Mouse (Mus musculus) heart, embryonic 10.5 days (tissue): ENCODE data around the gene BC025920. TPM values are rescaled to one million over a fixed set of nuclear protein-coding genes. Genes with fewer than 3 reads are reported as not detected.

ENCODE experiments used
- DNase-seq: peaks from one replicate; pipeline ENCODE4 v3.0.0-alpha.2; 2017; ENCODE audit warnings: low spot score
- H3K27ac ChIP-seq: fragments of 300-500 bp; sonication (generic); 2 replicates; pipeline ENCODE4 v1.5.1; 2016; ENCODE audit warnings: mild to moderate bottlenecking
- H3K27me3 ChIP-seq: fragments of 300-500 bp; sonication (generic); 2 replicates; pipeline ENCODE4 v1.6.1; 2016; ENCODE audit warnings: mild to moderate bottlenecking; ENCODE audit not compliant: poor library complexity, insufficient read depth, severe bottlenecking
- H3K36me3 ChIP-seq: fragments of 300-500 bp; sonication (generic); 2 replicates; pipeline ENCODE4 v1.6.1; 2016; ENCODE audit warnings: mild to moderate bottlenecking, moderate library complexity
- H3K4me1 ChIP-seq: fragments of 300-500 bp; sonication (generic); 2 replicates; pipeline ENCODE4 v1.6.1; 2016; ENCODE audit warnings: mild to moderate bottlenecking
- H3K4me3 ChIP-seq: fragments of 300-500 bp; sonication (generic); 2 replicates; pipeline ENCODE4 v1.5.1; 2016; ENCODE audit warnings: mild to moderate bottlenecking, moderate library complexity
- H3K9me3 ChIP-seq: fragments of 300-500 bp; sonication (generic); 2 replicates; pipeline ENCODE4 v1.6.1; 2016; ENCODE audit warnings: mild to moderate bottlenecking, moderate library complexity
- WGBS: fragments of 180-500 bp; shearing (Covaris S2); methylation state at CpG from one replicate; pipeline ENCODE4 v1.1.7; 2016; 5-methylcytosine and 5-hydroxymethylcytosine counted together
- polyA plus RNA-seq: library from polyadenylated mRNA; unstranded; fragments of >200 nt; fragmentation: Nextera tagmentation; extraction: Ambion mirVana; gene quantifications from 2 replicates; pipeline ENCODE4 v1.2.1, GENCODE M21; 2016

The BC025920 gene
- polyA plus RNA-seq, 1 experiment from 2014 or later = 1.4 TPM

- peak overlapping the region; percentile 42; the same call in 1 of the 2 replicates for H3K27ac ChIP-seq
Measured at GRCm38 (mm10) chr10:81580441-81581070, 25.5 kb upstream of the BC025920 start.

GRCm38 (mm10) chr10:81583347-81583746, 22.7 kb upstream of the BC025920 start:
- 52% methylated on average over 6 of the region's 6 CpGs for WGBS
- H3K4me3 ChIP-seq = no peak overlapping the region
- H3K27me3 ChIP-seq = peaks cover 84% of the 10 kb centered on the region
- H3K4me1 ChIP-seq = peaks cover 15% of the 10 kb centered on the region
- no peak overlapping the region for H3K27ac ChIP-seq
- no peak for DNase-seq
- H3K9me3 ChIP-seq = no peaks in the 10 kb centered on the region
- peaks cover 48% of the 10 kb centered on the region for H3K36me3 ChIP-seq

More at GRCm38 (mm10) chr10:81580441-81581070, 25.5 kb upstream of the BC025920 start:
- H3K9me3 ChIP-seq = no peaks in the 10 kb centered on the region
- H3K27me3 ChIP-seq = peaks cover 77% of the 10 kb centered on the region
- H3K4me1 ChIP-seq = peaks cover 31% of the 10 kb centered on the region
- no peak for DNase-seq
- H3K4me3 ChIP-seq = 0 out of 2 replicates have a peak overlapping the region, but pooled peaks have one; percentile 9
- 48% methylated on average over 25 of the region's 25 CpGs for WGBS
- H3K36me3 ChIP-seq = peaks cover 33% of the 10 kb centered on the region

GRCm38 (mm10) chr10:81588739-81589138, 17.3 kb upstream of the BC025920 start:
- Histone ChIP-seq H3K27me3 (peaks cover 91% of the 10 kb centered on the region), H3K27ac (no peak overlapping the region), H3K9me3 (no peaks in the 10 kb centered on the region), H3K4me3 (no peak overlapping the region), H3K36me3 (peaks cover 63% of the 10 kb centered on the region), H3K4me1 (no peaks in the 10 kb centered on the region)
- DNase-seq = no peak
- 62% methylated on average over 7 of the region's 7 CpGs for WGBS

- no peak overlapping the region for H3K4me3 ChIP-seq
- peaks cover 93% of the 10 kb centered on the region for H3K27me3 ChIP-seq
- H3K4me1 ChIP-seq = peaks cover 20% of the 10 kb centered on the region
- H3K9me3 ChIP-seq = no peaks in the 10 kb centered on the region
- peaks cover 37% of the 10 kb centered on the region for H3K36me3 ChIP-seq
- H3K27ac ChIP-seq = no peak overlapping the region
- 49% methylated on average over 9 of the region's 9 CpGs for WGBS
- no peak for DNase-seq
Measured at GRCm38 (mm10) chr10:81591846-81592245, 14.2 kb upstream of the BC025920 start.

- WGBS = 80% methylated on average over 7 of the region's 7 CpGs
- no peak overlapping the region for H3K4me3 ChIP-seq
- H3K27ac ChIP-seq = no peak overlapping the region
- H3K4me1 ChIP-seq = peaks cover 28% of the 10 kb centered on the region
- peaks cover 90% of the 10 kb centered on the region for H3K27me3 ChIP-seq
- no peak for DNase-seq
- H3K9me3 ChIP-seq = no peaks in the 10 kb centered on the region
- H3K36me3 ChIP-seq = peaks cover 29% of the 10 kb centered on the region
Measured at GRCm38 (mm10) chr10:81592631-81593030, 13.4 kb upstream of the BC025920 start.

GRCm38 (mm10) chr10:81593223-81593622, 12.8 kb upstream of the BC025920 start:
- whole genome bisulfite sequencing = 72% methylated on average over 4 of the region's 4 CpGs
- Histone ChIP-seq H3K4me3 (no peak overlapping the region), H3K27ac (no peak overlapping the region), H3K9me3 (no peaks in the 10 kb centered on the region), H3K27me3 (peaks cover 88% of the 10 kb centered on the region), H3K36me3 (peaks cover 23% of the 10 kb centered on the region), H3K4me1 (peaks cover 34% of the 10 kb centered on the region)
- DNase-seq = no peak

GRCm38 (mm10) chr10:81593935-81594334, 12.1 kb upstream of the BC025920 start:
- WGBS = 68% methylated on average over 18 of the region's 18 CpGs

GRCm38 (mm10) chr10:81595599-81595998, 10.5 kb upstream of the BC025920 start:
- H3K27ac ChIP-seq = 0 out of 2 replicates have a peak overlapping the region, but pooled peaks have one; percentile 62
- no peak for DNase-seq
- peaks cover 65% of the 10 kb centered on the region for H3K27me3 ChIP-seq
- no peak overlapping the region for H3K4me3 ChIP-seq
- 0 out of 2 replicates have a peak, but pooled peaks cover 2% of the 10 kb centered on the region for H3K36me3 ChIP-seq
- no peaks in the 10 kb centered on the region for H3K9me3 ChIP-seq
- WGBS = 40% methylated on average over 5 of the region's 5 CpGs
- H3K4me1 ChIP-seq = peaks cover 49% of the 10 kb centered on the region

More at GRCm38 (mm10) chr10:81593935-81594334, 12.1 kb upstream of the BC025920 start:
- Histone ChIP-seq H3K4me1 (peaks cover 38% of the 10 kb centered on the region), H3K9me3 (no peaks in the 10 kb centered on the region), H3K27me3 (peaks cover 82% of the 10 kb centered on the region), H3K27ac (no peak overlapping the region), H3K36me3 (peaks cover 16% of the 10 kb centered on the region; the same call in 1 of the 2 replicates), H3K4me3 (no peak overlapping the region)
- DNase-seq = no peak

- no peaks in the 10 kb centered on the region for H3K36me3 ChIP-seq
- H3K27me3 ChIP-seq = peaks cover 55% of the 10 kb centered on the region
- H3K9me3 ChIP-seq = no peaks in the 10 kb centered on the region
- H3K4me3 ChIP-seq = peak overlapping the region; percentile 52
- peaks cover 59% of the 10 kb centered on the region for H3K4me1 ChIP-seq
- H3K27ac ChIP-seq = peak overlapping the region; percentile 86
- DNase-seq = no peak
- WGBS = 5% methylated on average over 10 of the region's 10 CpGs
Measured at GRCm38 (mm10) chr10:81596611-81597010, 9.5 kb upstream of the BC025920 start.

- Histone ChIP-seq H3K36me3 (no peaks in the 10 kb centered on the region), H3K9me3 (no peaks in the 10 kb centered on the region), H3K4me3 (peak overlapping the region; percentile 52), H3K27ac (peak overlapping the region; percentile 86), H3K27me3 (peaks cover 48% of the 10 kb centered on the region), H3K4me1 (peaks cover 62% of the 10 kb centered on the region)
- peak; percentile 87 for DNase-seq
- 7% methylated on average over 10 of the region's 12 CpGs for WGBS
Measured at GRCm38 (mm10) chr10:81597137-81597950, 8.7 kb upstream of the BC025920 start.

GRCm38 (mm10) chr10:81598342-81598741, 7.7 kb upstream of the BC025920 start:
- Histone ChIP-seq H3K4me3 (no peak overlapping the region), H3K9me3 (no peaks in the 10 kb centered on the region), H3K27ac (no peak overlapping the region), H3K27me3 (peaks cover 38% of the 10 kb centered on the region), H3K4me1 (peaks cover 62% of the 10 kb centered on the region), H3K36me3 (no peaks in the 10 kb centered on the region)
- WGBS = 51% methylated on average over 3 of the region's 3 CpGs
- no peak for DNase-seq

- H3K36me3 ChIP-seq = no peaks in the 10 kb centered on the region
- H3K9me3 ChIP-seq = no peaks in the 10 kb centered on the region
- no peak overlapping the region for H3K27ac ChIP-seq
- no peak overlapping the region for H3K4me3 ChIP-seq
- peaks cover 32% of the 10 kb centered on the region for H3K27me3 ChIP-seq
- 54% methylated on average over 6 of the region's 6 CpGs for WGBS
- peaks cover 62% of the 10 kb centered on the region for H3K4me1 ChIP-seq
- no peak for DNase-seq
Measured at GRCm38 (mm10) chr10:81598871-81599270, 7.2 kb upstream of the BC025920 start.

- Histone ChIP-seq H3K27me3 (peaks cover 25% of the 10 kb centered on the region), H3K4me1 (peaks cover 62% of the 10 kb centered on the region), H3K9me3 (no peaks in the 10 kb centered on the region), H3K4me3 (no peak overlapping the region), H3K27ac (0 out of 2 replicates have a peak overlapping the region, but pooled peaks have one; percentile 83), H3K36me3 (no peaks in the 10 kb centered on the region)
- DNase-seq = no peak
- 69% methylated on average over 5 of the region's 5 CpGs for WGBS
Measured at GRCm38 (mm10) chr10:81599630-81600029, 6.4 kb upstream of the BC025920 start.
